Mouse (Mus musculus) spleen, postnatal 4 days (tissue): ENCODE measurements around the gene Tifa.

Source experiments
- DNase-seq, 2 experiments: peaks; one replicate each; pipeline ENCODE4 v3.0.0; 2022; ENCODE audit warnings: low spot score in 2 of 2

Tifa gene

DNA sequence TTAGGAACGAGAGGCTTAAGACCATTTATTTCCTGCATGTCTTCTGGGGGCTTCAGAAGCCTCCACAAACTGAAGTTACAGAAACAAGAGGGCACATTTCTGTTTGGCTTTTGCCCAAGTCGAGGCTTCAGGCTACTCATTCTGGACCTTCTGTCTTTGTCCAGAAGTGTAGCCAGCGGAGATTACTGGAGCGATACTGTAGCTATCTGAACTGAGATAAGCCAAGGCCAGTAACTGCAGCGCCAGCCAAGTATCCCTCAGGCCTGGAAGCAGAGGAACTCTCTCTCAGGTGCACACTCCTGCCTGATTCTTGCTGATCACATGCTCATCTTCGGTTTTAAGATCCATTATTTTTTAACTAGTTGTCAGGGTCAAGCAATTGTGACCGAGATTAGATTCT is 1.6 kb upstream of the Tifa start:
- no peak for DNase-seq

DNA sequence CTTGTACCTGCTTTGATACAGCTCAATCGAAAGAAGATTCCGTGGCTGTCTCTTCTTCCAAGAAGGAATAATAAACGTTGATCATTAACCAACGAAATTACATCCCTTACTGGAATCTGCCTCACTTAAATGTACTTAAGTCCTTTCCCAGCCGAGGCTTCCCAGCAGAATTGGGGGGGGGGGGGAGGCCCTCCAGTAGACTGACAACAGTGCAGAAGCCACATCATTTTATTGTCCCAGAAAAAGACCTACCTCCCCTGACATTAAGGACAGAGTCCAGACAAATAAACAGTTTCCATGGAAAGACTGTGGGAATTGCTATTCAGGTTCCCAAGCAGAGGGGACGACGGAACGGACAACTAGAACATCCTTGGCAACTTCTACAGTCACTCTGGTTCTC is 686 bp upstream of the Tifa start:
- DNase-seq, result no peak

DNA sequence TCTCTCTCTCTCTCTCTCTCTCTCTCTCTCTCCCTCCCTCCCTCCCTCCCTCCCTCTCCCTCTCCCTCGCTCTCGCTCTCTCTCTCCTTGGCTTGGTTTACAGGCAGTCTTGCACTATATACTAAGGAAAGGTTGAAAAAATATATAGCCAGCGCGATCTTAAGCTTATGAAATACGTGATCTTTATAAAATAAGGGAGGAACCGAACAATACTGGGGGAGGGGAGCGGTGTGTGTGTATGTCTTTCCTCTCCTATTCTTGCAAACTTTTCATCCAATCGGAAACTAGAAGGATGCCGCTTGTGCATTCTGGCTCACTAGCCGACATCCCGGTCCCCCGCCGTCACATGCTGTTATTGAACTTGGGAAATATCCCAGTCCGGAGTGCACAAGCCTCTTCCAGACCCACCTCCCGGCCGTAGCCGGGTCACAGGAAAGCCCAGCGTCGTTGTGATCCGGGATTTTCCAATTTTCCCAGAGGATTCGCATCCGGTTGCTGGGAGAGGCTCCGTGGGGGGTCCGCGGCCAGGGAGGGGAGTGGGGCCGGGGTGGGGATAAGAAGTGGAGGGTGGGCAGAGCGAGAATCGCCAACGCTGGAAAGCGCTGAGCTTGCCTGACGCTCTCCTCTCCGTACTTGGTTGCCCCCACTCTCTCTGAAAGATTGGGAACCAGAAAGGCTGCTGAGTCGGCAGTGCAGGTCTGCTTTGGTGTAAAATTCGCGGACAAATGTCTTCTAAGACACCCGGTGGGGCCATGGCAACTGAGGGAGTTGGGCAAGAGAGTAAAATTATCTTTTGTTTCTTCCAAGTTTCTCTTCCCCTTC is 840 bp downstream of the Tifa start:
- peak; percentile 48 to 80 for DNase-seq

DNA sequence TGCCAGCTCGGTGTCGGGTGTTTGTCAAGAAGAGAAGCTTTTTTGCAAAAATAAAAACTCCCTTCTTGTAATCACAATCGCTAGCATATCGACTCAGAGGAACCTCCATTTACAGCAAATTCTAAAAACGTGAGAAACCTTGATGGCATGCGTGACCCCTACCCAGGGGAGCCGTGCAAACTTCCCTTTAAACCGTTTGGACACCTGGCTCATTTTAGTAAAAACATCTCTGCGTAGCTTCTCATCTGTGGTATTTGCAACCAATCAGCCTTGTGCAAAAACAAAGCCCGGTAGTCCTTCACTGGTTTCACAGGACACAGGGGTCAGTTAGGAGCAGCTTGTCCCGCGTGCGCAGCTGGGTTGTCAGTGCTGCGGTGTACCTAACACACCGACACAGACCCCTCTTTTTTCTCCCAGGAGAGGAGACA is 1.5 kb downstream of the Tifa start:
- DNase-seq, result peak; percentile 43 to 78

DNA sequence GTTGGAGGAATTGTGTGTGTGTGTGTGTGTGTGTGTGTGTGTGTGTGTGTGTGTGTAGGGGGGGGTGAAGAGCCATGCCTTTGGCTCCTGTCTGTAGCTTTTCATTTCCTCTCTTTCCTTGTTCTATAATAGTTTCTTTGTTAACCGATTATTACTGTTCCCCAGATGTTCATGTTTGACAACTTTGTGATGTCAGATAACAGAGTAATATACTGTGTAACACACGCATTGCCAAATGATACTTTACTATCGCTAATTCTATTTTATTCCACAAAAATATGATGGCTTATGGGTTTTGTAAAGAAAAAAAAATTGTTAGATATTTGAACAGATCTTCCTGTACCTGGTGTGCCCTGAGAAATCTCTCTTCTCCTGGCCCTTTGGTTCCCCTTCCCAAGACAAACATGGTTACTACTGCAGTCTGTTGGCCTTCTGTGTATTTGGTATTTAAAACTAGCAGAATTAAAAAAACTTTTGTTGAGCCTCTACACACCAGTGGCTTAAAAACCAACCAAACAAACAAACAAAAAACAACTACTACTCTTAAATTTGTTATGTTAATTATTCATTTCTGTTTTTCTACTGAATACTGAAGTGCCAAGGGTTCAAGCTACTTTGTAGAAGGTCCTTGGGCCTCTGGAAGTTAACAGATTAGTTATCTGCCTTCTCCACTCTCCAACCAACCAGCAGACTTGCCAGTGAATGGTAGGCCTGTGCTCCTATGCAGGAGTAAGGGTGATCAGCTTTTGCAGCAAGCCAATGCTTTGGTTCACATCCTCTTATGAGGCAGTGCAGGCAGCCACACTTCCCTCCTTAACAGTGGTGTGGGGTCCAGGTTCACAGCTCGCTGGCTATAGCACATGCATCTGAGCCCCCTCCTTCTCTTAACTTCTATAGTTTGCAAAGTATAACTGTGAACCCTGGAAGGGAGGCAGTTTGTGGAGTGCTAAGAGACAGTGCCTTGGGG is 2.3 kb downstream of the Tifa start:
- peak; percentile 62 to 79 for DNase-seq

DNA sequence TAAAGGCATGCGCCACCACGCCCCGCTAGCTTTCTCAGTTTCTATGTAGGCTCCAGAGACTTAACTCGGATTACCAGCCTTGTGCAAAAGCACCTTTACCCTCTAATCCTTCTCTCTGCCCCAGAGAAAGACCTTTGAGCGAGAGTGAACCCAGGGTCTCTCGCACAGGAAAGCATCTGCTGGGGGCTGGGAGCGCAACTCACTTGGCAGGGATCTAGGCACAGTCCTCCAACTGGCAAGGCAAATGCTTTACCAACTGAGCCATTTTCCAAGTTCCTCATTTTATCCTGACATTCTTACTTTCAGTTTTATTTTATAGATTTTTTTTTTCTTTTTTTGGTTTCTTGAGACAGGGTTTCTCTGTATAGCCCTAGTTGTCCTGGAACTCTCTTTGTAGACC is 3.4 kb downstream of the Tifa start:
- no peak for DNase-seq

DNA sequence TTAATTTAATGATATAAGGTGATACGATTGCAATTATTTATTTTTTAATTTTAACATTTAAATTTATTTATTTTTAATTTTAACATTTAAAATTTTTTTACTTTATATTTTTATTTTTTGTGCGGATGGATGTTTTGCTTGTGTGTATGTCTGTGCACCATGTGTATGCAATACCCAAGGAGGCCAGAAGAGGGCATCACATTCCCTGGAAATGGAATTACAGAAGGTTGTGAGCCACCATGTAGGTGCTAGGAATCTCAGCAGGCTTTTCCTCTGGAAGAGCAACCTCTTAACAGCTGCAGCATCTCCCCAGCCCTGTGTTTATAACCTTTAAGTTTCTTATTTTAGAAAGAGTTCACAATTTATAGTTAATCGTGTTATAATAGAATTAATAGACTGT is 6.2 kb downstream of the Tifa start:
- DNase-seq, result no peak

DNA sequence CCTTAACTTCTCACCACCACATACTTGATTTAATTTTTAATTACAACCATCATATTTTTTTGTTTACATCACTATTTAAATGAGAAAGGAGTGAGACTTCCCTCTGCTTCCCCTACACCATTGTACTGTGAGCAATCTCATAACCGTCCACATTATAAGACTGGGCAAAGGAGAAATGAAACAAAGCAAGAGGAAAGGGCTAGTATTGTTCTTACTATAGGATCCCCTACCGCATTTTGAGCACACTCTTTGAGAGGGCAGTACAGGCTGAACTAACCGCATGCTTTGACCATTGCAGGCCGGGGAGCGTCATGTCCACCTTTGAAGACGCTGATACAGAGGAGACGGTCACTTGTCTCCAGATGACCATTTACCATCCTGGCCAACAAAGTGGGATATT is 6.7 kb downstream of the Tifa start:
- DNase-seq, result no peak

DNA sequence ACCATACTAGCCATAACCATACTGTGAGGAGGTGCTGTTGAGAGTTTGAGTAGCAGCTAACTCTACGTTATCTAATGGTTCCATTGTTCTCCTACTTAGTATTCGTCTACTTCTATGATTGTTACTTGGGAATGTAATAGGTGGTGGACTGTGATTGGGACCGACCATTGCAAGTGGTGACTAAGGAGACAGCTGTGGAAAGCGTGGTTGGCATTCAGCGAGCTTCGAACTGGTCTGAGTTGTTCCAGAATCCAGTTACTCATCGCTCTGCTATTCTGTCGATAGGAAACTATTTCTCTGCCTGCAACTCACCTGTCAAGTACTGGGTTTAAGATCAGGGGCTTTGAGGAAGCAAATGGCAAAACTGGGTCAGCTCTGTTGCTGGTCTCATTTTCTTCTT is 11.6 kb downstream of the Tifa start:
- DNase-seq, result no peak

DNA sequence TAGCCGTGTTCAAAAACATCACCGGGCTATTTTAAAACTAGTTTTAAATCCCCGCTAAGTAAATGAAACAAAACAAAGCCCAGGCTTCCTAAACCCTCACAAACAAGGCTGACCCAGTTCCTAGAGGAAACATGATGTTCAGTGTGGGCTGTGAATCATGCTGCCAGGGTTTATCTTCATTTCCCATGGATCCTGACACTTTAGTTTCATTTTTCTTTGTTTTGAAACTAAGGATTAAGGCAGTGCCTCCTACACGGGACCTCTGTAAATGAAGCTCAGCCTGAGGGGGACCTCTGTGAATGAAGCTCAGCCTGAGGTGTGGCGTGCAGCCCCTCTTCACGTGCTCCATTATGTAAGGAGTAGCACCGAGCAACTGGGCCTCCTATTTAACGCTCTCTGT is 13.2 kb downstream of the Tifa start:
- no peak for DNase-seq

DNA sequence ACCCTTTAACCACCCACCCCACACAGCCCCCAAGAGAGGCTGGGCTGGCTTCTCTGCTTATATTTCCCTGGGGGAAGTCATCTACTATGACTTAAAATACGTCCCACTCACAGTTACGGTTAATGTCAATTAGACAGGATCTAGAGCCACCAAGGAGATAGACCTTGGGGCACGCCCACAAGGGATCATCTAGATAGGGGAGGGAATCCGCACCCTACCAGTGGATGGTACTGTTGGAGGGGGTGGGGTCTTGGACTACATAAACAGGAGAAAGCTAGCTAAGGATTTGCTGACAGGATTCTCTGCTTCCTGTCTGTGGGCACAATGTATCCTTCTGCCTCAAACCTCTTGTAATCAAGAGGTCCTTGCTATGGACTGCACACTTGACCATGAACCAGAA is 14.8 kb downstream of the Tifa start:
- no peak for DNase-seq

DNA sequence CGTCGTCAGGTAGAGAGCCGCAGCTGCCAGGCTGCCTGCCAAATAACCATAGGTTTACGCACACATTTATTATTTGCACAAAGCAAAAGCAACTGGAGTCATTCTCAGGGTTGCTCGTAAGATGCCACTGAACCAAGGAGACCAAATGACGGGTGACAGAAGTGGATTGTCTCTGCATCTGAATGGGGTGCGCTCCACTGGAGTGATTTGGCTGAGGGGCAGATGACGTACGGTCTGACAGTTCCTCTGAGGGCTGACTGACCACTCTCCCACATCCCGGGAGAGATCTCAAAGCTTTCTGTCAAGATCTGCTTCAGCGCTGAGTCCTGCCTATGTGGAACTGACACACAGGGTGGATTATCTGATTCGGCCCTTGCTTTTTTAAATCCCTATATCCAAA is 15.5 kb downstream of the Tifa start:
- no peak for DNase-seq

DNA sequence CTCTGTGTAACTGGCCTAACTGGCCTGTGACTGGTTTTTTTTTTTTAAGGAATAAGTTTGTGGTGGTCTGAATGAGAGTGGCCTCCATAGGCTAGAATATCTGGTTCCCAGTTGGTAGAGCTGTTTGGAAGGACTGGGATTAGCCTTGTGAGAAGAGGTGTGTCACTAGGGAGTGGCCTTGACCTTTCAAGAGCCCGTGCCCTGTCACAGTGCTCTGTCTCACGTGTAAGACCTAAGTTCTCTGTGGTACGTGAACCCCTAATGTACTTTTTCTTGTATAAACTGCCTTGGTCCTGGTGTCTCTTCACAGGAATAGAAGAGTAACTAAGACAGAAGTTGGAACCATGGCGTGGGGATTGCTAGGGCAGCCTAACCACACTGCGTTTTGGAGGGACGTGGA is 16.4 kb downstream of the Tifa start:
- no peak for DNase-seq

DNA sequence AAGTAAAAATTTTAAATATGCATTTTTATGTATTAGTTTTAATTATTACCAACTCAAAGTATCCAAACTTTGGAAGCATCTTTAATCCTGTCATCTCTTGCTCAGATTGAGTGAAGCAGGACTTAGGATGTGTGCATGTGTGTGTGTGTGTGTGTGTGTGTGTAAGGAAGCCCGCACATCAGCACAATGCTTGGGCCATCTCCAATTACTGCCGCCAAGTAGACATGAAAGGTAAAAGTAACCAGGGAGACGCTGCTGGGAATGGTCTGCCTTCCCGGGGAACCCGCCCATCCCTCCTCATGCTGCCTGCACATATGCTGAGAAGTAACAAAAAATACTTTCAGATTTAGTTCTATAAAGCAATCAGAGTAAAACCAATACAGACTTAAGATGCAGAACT is 18.2 kb downstream of the Tifa start:
- DNase-seq, result no peak

DNA sequence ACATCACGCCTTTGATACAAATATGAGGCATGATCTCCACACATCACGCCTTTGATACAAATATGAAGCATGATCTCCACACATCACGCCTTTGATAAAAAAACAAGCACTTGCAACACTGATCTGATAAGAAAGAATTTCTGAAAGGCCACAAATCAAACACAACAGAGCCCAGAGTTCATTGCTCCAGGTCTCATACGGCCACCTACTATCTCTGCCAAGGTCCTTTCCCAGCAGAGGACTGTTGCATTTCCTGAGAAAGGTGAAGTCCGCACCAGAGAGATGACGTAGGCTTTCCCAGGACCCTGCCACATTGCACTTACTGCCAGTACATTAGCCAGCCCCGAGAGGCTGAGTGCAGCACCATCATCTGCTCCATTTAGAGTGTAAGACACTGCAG is 19.5 kb downstream of the Tifa start:
- no peak for DNase-seq

DNA sequence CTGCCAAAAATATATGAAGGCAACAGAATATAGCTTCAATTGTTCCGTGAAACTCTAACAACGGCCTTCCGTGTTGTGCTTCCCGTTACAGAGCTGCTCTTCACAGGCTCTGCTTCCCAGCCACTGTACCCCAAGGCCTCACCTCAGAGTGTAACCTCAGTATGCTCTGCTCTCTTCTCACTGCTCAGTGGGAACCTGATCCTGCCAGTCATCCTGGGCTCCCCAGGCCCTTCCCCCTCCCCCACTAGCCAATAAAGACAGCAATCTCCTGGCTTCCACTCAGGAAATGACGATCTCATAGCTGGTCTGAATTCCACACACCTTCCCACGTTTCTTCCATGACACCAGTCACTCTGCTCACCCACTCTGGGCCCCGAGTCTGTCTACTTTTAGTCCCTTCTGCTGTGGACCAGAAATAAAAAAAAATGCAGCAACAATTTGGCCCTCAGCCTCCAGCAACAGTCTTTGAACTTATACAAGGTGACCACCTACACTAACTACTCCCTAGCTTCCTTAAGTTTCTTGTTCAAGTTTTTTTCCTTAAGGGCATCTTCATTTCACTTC is 27.6 kb downstream of the Tifa start:
- no peak for DNase-seq

DNA sequence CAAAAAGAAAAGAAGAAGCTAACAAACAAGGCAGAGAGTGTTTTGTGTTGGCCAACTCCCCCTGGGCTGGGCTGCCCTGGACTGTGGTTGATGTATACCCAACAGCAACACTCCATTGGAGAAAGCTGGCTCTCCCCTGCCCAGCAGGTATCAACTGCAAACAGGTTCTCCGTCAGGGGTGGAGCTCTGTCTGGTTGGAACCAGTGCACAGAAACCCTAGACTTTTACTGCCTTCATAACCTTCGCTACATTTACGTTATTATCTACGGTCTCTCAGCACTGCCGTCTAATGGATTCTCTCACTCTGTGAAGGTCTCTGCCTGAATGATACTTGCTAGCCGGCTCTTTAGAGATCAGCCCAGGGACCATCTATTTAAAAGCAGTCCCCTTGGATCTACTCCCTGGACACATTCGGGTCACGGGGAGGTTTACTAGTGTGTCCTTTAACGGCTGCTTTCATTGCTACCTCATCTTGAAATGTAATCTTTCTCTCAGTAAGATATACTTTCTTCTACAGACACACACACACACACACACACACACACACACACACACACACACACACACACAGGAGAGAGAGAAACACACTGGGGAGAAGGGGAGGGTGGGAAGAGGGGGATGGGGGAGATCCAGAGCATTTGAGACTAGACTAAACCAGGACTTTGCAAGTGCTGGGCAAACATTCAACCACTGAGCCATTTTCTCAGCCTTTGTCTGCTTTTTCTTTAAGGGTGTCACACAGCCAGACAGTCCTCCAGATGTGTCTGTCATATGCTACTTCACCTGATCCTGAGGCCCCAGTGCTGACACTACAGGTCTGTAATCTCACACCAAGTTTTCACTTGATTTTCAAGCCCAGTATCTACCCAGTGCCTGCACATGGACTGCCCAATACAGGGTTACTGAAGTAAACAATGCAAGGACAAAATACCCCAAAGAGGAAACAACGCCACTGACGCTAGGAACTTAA is 29.4 kb downstream of the Tifa start:
- DNase-seq, result no peak

DNA sequence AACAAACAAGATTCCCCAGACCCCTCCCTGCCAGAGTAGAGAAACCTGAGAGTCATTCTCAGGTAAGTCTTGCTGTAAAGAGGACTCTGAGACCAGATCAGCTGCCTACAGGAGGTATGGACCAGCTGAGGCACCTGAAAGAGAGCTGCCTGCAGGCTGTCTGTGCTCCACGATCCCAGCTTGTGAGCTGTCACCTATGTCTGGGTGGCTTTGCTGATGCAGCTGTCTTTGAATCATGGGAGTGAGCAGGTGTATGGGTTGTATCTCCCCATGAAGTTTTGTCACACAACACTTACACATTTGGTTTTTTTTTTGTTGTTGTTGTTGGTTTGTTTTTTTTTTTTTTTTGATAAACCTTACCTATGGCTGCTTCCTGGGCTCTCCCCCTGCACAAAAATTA is 30.8 kb downstream of the Tifa start:
- DNase-seq, result no peak

DNA sequence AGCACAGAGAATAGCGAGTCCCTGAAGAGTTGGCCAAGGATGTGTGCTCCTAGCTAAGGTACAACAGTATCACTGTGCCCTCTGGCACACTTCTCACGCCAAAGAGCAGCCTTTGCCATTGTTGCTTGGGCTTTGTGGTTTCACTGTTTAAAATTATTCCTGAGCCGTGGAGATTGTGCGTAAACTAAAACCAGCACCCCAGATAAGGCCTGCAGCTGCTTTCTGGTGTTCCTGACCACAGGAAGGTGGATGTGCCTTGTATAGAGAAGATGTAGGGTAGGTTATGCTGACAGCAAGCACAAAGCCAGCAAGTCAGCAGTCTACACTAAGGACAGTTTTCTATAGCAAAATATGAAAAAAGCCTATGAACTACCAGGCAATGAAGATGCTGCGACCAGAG is 31.6 kb downstream of the Tifa start:
- no peak for DNase-seq

DNA sequence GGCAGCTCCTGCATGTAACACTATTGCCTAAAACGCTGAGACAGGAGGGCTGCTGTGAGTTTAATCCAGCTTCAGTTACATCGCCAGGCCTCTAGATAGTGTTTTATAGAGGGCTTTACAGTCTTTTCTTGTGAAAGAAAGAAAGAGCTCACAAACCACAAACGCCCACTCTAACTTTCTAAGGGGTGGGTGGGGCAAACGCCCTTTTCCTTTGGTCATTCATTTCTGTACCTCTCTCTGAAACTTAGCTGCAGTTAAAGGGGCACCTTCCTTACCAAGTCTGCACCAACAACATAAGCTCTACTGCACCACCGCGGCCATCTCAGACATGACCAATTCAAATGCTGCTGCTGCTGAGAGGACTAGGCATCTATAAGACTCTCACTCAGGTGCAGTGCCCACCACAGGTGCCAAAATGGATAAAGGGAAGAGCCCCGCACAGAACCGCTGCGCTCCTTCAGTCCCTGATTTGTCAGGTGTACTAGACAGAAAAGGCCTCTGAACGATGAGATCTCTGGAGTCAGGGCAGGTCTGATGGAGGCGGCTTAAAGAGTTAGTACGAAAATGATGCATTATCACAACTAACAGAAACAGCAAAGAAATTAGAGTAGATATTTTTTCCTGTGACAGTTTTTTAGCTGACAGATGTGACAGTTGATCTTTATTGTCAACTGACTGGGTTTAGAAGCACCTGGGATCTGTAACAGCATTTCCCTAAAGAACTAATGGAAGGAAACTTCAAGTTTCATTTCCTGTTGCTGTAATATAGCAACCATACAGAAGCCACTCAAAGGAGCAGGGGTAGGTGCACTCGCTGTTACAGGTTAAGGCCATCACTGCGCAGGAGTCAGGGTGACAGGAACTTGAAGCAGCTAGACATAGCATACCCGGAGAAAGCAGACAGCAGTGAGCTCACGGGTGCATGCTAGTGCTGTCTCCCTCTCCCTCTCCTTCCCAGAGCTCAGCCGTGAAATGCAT is 34.6 kb downstream of the Tifa start:
- DNase-seq, result peak in 1 of 2 experiments; percentile 33
